Mouse (Mus musculus): ENCODE results near the gene Gm11564.
"Not testable (repeated sequence)": the region's sequence is repeated elsewhere in the genome, so short reads cannot be mapped to it uniquely, and the experiment has no call there.

Gm11564 gene

GRCm38 (mm10) chr11:99815566-99815965 lies at the start of gene Gm11564:
TSS of gene Gm11564 (minus strand) at chr11:99815666.
- DNase-seq (ENCODE audit: low read depth, low spot score): not testable (repeated sequence)

DNA sequence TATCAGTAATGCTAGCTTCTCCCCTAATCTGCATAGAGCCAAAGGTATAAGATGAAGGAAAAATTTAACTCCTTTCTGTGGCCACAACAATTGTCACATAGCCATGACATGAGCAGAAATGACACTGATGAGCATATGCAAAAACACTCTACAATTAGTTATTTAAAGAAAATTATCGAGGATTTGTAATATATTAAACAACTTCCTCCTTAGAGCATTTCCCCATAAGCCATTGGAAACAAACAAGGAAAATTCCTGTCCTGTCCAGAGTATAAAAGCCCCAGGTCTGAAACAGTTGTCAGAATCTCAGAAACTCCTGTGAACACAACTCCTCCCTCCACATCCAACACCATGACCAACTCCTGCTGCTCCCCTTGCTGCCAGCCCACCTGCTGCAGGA lies 48.7 kb upstream of the Gm11564 start, which contains the start of gene Gm11559:
TSS of gene Gm11559 (plus strand) at position 301 of the 400 bp plus-strand sequence.
- DNase-seq (ENCODE audit: low read depth, low spot score): not testable (repeated sequence)

GRCm38 (mm10) chr11:99858761-99859160 lies 43.3 kb upstream of the Gm11564 start:
- DNase-seq (ENCODE audit: low read depth, low spot score): no peak

- no peak for DNase-seq (ENCODE audit: low read depth, low spot score)
Measured at GRCm38 (mm10) chr11:99857617-99858016, 42.2 kb upstream of the Gm11564 start, which contains the start of gene Gm11568. TSS of gene Gm11568 (plus strand) at chr11:99857917.

DNA sequence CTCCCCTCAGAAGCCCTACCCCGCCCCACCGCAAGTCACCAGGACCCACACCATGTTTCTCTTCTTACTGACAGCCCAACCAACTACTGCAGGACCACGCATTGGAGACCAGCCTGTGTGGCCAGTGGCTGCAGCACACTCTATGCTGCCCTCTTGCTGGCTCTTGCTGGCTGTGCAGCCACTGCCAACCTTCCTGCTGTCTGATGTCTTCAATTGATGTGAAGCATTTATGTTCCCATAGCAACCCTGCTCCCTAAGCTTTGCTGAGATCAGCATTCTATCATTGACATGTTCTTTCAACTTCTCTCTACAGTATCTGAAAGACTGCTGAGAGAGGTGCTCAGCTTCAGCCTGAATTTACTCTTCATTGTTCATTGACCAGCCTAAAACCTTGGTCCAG lies 38.7 kb upstream of the Gm11564 start:
- no peak for DNase-seq (ENCODE audit: low read depth, low spot score)

DNA sequence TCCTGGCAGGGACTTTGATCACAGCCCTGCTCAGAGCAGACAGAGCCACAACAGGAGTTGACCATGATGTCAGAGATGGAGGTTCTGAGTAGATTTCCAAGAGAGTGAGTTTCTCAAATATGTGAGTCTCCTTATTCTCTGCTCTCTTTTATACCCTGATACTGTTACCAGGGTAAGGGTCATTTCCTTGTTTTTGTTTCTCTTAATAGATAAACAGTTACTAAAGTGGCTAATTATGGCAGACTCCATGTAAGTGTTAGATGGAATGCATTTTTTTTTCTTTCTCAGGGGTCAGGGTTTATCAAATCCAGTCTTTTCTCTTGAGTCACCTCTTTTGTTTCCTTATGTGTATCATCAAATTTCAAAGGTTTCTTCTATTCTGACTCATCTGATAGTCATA lies 36.0 kb upstream of the Gm11564 start, which contains the start of gene Krtap4-16:
TSS of gene Krtap4-16 (minus strand) at position 101 of the 400 bp plus-strand sequence.
- DNase-seq (ENCODE audit: low read depth, low spot score): no peak

DNA sequence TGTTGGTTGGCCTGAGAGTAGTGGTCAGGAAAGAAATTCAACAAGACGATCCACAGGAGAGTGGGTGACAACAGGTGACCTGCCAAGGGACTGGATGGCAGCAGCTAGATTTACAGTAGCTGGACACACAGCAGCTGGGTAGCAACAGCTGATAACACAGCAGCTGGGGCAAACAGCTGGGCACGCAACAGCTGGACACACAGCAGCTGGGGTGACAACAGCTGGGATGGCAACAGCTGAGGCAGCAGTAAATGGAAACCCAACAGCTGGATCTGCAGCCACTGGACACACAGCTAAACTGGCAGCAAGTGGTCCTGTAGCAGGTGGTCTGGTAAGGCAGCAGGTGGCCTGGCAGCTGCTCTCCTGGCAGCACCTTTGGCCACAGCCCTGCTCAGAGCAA lies 31.3 kb upstream of the Gm11564 start:
- no peak for DNase-seq (ENCODE audit: low read depth, low spot score)

- peak; percentile 11 for DNase-seq (ENCODE audit: low read depth, low spot score)
Measured at GRCm38 (mm10) chr11:99842185-99842584, 26.7 kb upstream of the Gm11564 start.

- DNase-seq (ENCODE audit: low read depth, low spot score): no peak
Measured at GRCm38 (mm10) chr11:99837966-99838365, 22.5 kb upstream of the Gm11564 start, which contains the start of gene 2300003K06Rik. TSS of gene 2300003K06Rik (minus strand) at chr11:99838066.

- not testable (repeated sequence) for DNase-seq (ENCODE audit: low read depth, low spot score)
Measured at GRCm38 (mm10) chr11:99809792-99810191, 5.7 kb downstream of the Gm11564 start, which contains the start of gene Krtap4-13. TSS of gene Krtap4-13 (minus strand) at chr11:99809892.

DNA sequence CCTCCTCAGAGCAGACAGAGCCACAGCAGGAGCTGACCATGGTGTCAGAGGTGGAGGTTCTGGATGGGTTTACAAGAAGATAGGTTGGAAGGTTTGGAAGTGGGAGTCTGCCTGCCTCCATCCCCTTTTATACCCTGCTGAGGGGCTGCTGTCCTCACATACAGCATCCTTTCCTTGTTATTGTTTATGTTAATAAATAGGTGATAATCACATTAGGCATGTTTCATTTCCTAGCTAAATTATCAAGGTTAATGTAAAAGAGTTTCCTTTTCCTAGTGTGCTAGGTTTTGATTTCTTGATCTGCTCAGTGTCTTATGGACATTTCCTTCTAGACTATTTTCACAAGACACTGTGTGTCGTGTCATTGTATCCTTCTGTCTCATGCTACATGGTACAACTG lies 11.1 kb downstream of the Gm11564 start, which contains the start of gene Gm11554:
TSS of gene Gm11554 (minus strand) at position 101 of the 400 bp plus-strand sequence.
- DNase-seq (ENCODE audit: low read depth, low spot score): not testable (repeated sequence)

DNA sequence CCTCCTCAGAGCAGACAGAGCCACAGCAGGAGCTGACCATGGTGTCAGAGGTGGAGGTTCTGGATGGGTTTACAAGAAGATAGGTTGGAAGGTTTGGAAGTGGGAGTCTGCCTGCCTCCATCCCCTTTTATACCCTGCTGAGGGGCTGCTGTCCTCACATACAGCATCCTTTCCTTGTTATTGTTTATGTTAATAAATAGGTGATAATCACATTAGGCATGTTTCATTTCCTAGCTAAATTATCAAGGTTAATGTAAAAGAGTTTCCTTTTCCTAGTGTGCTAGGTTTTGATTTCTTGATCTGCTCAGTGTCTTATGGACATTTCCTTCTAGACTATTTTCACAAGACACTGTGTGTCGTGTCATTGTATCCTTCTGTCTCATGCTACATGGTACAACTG lies 16.6 kb downstream of the Gm11564 start, which contains the start of gene Gm11569:
TSS of gene Gm11569 (minus strand) at position 101 of the 400 bp plus-strand sequence.
- DNase-seq (ENCODE audit: low read depth, low spot score): not testable (repeated sequence)

DNA sequence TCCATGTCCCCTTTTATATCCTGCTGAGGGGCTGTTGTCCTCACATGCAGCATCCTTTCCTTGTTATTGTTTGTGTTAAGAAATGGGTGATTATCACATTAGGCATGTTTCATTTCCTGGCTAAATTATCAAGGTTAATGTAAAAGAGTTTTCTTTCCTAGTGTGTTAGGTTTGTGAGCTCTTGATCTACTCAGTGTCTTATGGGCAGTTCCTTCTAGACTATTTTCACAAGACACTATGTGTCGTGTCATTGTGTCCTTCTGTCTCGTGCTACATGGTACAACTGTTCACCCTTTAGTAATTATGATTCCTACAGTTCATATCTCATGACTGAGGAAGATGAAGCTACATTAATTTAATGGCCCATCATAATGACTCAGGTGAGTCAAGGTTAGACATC lies 22.1 kb downstream of the Gm11564 start, which contains the start of gene Gm11596:
TSS of gene Gm11596 (minus strand) at position 101 of the 400 bp plus-strand sequence.
- no peak for DNase-seq (ENCODE audit: low read depth, low spot score)

GRCm38 (mm10) chr11:99784900-99785299 lies 30.6 kb downstream of the Gm11564 start, which contains the start of gene Krtap4-9:
TSS of gene Krtap4-9 (plus strand) at chr11:99785200.
- not testable (repeated sequence) for DNase-seq (ENCODE audit: low read depth, low spot score)

DNA sequence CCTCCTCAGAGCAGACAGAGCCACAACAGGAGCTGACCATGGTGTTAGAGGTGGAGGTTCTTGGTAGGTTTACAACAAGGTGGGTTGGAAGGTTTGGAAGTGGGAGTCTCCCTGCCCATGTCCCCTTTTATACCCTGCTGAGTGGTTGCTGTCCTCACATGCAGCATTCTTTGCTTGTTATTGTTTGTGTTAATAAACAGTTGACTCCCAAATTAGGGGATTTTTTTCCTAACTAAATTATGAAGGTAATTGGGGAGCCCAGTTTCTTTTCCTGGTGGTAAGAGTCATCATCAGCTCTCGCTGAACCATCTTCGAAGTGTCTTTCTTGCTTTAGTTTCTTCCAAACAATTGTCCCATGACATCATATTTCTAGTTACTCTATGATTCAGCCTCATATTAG lies 34.9 kb downstream of the Gm11564 start, which contains the start of gene Krtap4-8:
TSS of gene Krtap4-8 (minus strand) at position 101 of the 400 bp plus-strand sequence.
- no peak for DNase-seq (ENCODE audit: low read depth, low spot score)

DNA sequence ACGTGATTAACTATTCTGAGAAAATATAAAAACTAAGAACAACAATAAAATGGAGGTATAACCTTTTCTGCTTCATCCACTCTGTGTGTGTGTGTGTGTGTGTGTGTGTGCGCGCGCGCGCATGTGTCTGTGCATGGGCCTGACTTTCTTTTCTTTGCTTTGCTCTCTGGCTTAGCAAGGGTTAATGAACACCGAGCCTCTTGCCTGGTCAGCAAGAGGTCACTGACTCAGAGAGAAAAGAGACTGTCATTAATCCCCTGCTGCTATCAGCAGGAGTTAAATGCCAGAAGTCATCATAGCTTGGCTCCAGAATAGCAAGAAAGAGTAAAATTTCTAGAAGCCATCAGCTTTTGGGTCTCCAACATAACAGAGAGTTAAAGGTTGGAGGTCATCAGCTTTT lies 37.1 kb downstream of the Gm11564 start:
- DNase-seq (ENCODE audit: low read depth, low spot score): no peak

DNA sequence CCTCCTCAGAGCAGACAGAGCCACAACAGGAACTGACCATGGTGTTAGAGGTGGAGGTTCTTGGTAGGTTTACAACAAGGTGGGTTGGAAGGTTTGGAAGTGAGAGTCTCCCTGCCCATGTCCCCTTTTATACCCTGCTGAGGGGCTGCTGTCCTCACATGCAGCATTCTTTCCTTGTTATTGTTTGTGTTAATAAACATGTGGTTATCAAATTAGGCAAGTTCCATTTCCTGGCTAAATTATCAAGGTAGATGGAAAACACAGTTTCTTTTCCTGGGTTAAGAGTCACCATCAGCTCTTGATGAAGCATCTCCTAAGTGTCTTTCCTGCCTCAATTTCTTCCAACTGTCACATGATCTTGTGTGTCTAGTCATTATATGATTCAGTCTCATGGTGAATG lies 42.7 kb downstream of the Gm11564 start, which contains the start of gene Gm11595:
TSS of gene Gm11595 (minus strand) at position 101 of the 400 bp plus-strand sequence.
- DNase-seq (ENCODE audit: low read depth, low spot score): not testable (repeated sequence)

GRCm38 (mm10) chr11:99768410-99768809 lies 47.1 kb downstream of the Gm11564 start:
- no peak for DNase-seq (ENCODE audit: low read depth, low spot score)

Measured in forelimb bud, embryonic 11.5 days (tissue).